Mouse (Mus musculus) CH12.LX (cell line): Measurements from ENCODE around the gene Cd247.

Source experiments
- BHLHE40 ChIP-seq: IDR thresholded peaks from 2 replicates; pipeline ENCODE4 v1.6.1; 2011; ENCODE audit warnings: mild to moderate bottlenecking, low read depth, low read length, improper control_type of control experiment
- CHD1 ChIP-seq: IDR thresholded peaks from 2 replicates; pipeline ENCODE4 v1.6.1; 2012; ENCODE audit warnings: low read depth, low read length, improper control_type of control experiment, inconsistent platforms
- CHD2 ChIP-seq: IDR thresholded peaks from 2 replicates; pipeline ENCODE4 v1.6.1; 2011; ENCODE audit warnings: low read length, improper control_type of control experiment
- CTCF ChIP-seq, 2 experiments: IDR thresholded peaks in 1 of 2; conservative IDR thresholded peaks in 1 of 2; 2 replicates each; pipeline ENCODE4 v1.5.1; 2011 to 2012; ENCODE audit warnings: low read depth in 2 of 2, low read length in 2 of 2, improper control_type of control experiment in 1 of 2, inconsistent platforms in 1 of 2, mild to moderate bottlenecking in 1 of 2, moderate library complexity in 1 of 2
- ELF1 ChIP-seq: IDR thresholded peaks from 2 replicates; pipeline ENCODE4 v1.6.1; 2014; ENCODE audit warnings: low read depth, mild to moderate bottlenecking, inconsistent platforms, low read length, improper control_type of control experiment
- EP300 ChIP-seq: IDR thresholded peaks from 2 replicates; pipeline ENCODE4 v1.6.1; 2011; ENCODE audit warnings: low read length, improper control_type of control experiment
- IRF4 ChIP-seq: IDR thresholded peaks from 2 replicates; pipeline ENCODE4 v1.6.1; 2014; ENCODE audit warnings: low read depth, mild to moderate bottlenecking, inconsistent platforms, low read length, improper control_type of control experiment
- POLR2A ChIP-seq: IDR thresholded peaks from 2 replicates; pipeline ENCODE4 v1.6.1; 2011; ENCODE audit warnings: low read depth, mild to moderate bottlenecking, improper control_type of control experiment, low read length
- RAD21 ChIP-seq: IDR thresholded peaks from 2 replicates; pipeline ENCODE4 v1.6.1; 2011; ENCODE audit warnings: low read depth, mild to moderate bottlenecking, low read length, improper control_type of control experiment, moderate library complexity
- RCOR1 ChIP-seq: conservative IDR thresholded peaks from 2 replicates; pipeline ENCODE4 v1.6.1; 2012; ENCODE audit warnings: low read depth, mild to moderate bottlenecking, inconsistent platforms, low read length, improper control_type of control experiment
- SMC3 ChIP-seq: IDR thresholded peaks from 2 replicates; pipeline ENCODE4 v1.6.1; 2011; ENCODE audit warnings: low read depth, low read length, improper control_type of control experiment
- TBP ChIP-seq: conservative IDR thresholded peaks from 2 replicates; pipeline ENCODE4 v1.6.1; 2011; ENCODE audit warnings: low read depth, low read length, improper control_type of control experiment

- no peak for TF ChIP-seq CTCF (conservative IDR thresholded peaks at IDR 0.05 in 1 of 2, IDR thresholded peaks at IDR 0.05 in 1 of 2; ENCODE audit: low read depth in 2 of 2, low read length in 2 of 2)
- TF ChIP-seq ELF1 = no peak
- TF ChIP-seq EP300 = no peak
- TF ChIP-seq SMC3 = no peak
- no peak for TF ChIP-seq CHD1
- TF ChIP-seq IRF4 = no peak
- TF ChIP-seq RAD21 = no peak
- no peak for TF ChIP-seq RCOR1
- no peak for TF ChIP-seq CHD2
- TF ChIP-seq POLR2A = no peak
- TF ChIP-seq BHLHE40 = no peak
- no peak for TF ChIP-seq TBP
Measured at GRCm38 (mm10) chr1:165857279-165857678, 68.8 kb downstream of the Cd247 start.
